Mouse (Mus musculus) heart, postnatal 0 days (tissue): ENCODE measurements around the gene Map3k5. TPM values are rescaled to one million over a fixed set of nuclear protein-coding genes. Genes with fewer than 3 reads are reported as not detected.

ENCODE experiments used
- ATAC-seq: fragments of 200-750 bp; cut with Nextera tagmentation; 2 replicates; pipeline ENCODE4 v1.8.0; 2017; ENCODE audit warnings: low read depth, moderate number of reproducible peaks, moderate library complexity; ENCODE audit not compliant: insufficient read depth
- DNase-seq: peaks from one replicate; pipeline ENCODE4 v3.0.0-alpha.2; 2016; ENCODE audit warnings: low spot score
- H3K27ac ChIP-seq: fragments of 300-500 bp; sonication (generic); 2 replicates; pipeline ENCODE4 v1.5.1; 2014; ENCODE audit warnings: low read depth, mild to moderate bottlenecking
- H3K27me3 ChIP-seq: fragments of 300-500 bp; sonication (generic); 2 replicates; pipeline ENCODE4 v1.6.1; 2014; ENCODE audit warnings: low read length, mixed read lengths; ENCODE audit not compliant: control insufficient read depth, insufficient read depth
- H3K36me3 ChIP-seq: fragments of 300-500 bp; sonication (generic); replicated peaks from 2 replicates; pipeline ENCODE4 v1.6.1; 2014; ENCODE audit warnings: low read length, mixed read lengths; ENCODE audit not compliant: control insufficient read depth, insufficient read depth
- H3K4me1 ChIP-seq: fragments of 300-500 bp; sonication (generic); 2 replicates; pipeline ENCODE4 v1.6.1; 2014; ENCODE audit warnings: antibody characterized with exemption; ENCODE audit not compliant: control insufficient read depth, insufficient read depth
- H3K4me2 ChIP-seq: fragments of 300-500 bp; sonication (generic); 2 replicates; pipeline ENCODE4 v1.6.1; 2014; ENCODE audit warnings: low read depth, mild to moderate bottlenecking, low read length, moderate library complexity
- H3K4me3 ChIP-seq: fragments of 300-500 bp; sonication (generic); 2 replicates; pipeline ENCODE4 v1.5.1; 2014; ENCODE audit warnings: low read depth, low read length
- H3K9ac ChIP-seq: fragments of 300-500 bp; sonication (generic); replicated peaks from 2 replicates; pipeline ENCODE4 v1.6.1; 2014; ENCODE audit warnings: low read depth, low read length, mixed read lengths
- H3K9me3 ChIP-seq: fragments of 300-500 bp; sonication (generic); replicated peaks from 2 replicates; pipeline ENCODE4 v1.6.1; 2016; ENCODE audit warnings: low read length; ENCODE audit not compliant: control insufficient read depth
- CTCF ChIP-seq: IDR thresholded peaks from 2 replicates; pipeline ENCODE4 v1.5.1; 2016; ENCODE audit warnings: antibody characterized with exemption, control low read depth, low read depth
- EP300 ChIP-seq: IDR thresholded peaks from 2 replicates; pipeline ENCODE4 v1.6.1; 2016; ENCODE audit warnings: antibody characterized with exemption, low read depth
- WGBS: fragments of 180-500 bp; shearing (Covaris S2); extraction: QIAGEN DNeasy Blood & Tissue Kit; methylation state at CpG from one replicate; pipeline ENCODE4 v1.1.7; 2014; 5-methylcytosine and 5-hydroxymethylcytosine counted together
- polyA plus RNA-seq: library from polyadenylated mRNA; unstranded; fragments of >200 nt; fragmentation: Nextera tagmentation; extraction: Ambion mirVana; gene quantifications from 2 replicates; pipeline ENCODE4 v1.2.1, GENCODE M21; 2015
- total RNA-seq: library from RNA; depleted of rRNA; stranded (reverse); fragments of >200 nt; gene quantifications from 2 replicates; pipeline ENCODE4 v1.2.3, GENCODE M21; 2014; ENCODE audit warnings: low replicate concordance

Map3k5 gene
- total and polyA plus RNA-seq, 2 experiments from 2014 or later = 2.5 to 10.8 TPM

- no peak for ATAC-seq
- H3K4me3 ChIP-seq = no peak overlapping the region
- no peak for DNase-seq
- TF ChIP-seq EP300 (no peak), CTCF (no peak)
- 0 out of 2 replicates have a peak, but pooled peaks cover 9% of the 10 kb centered on the region for H3K36me3 ChIP-seq
- no peak overlapping the region for H3K27ac ChIP-seq
- no peaks in the 10 kb centered on the region for H3K9me3 ChIP-seq
- H3K4me2 ChIP-seq = no peak overlapping the region
- no peak overlapping the region for H3K9ac ChIP-seq
- H3K4me1 ChIP-seq = no peaks in the 10 kb centered on the region
- WGBS = 64% methylated on average over 2 of the region's 2 CpGs
- H3K27me3 ChIP-seq = no peaks in the 10 kb centered on the region
Measured at GRCm38 (mm10) chr10:20087841-20088240, 153.6 kb downstream of the Map3k5 start.

GRCm38 (mm10) chr10:20089026-20089425, 154.8 kb downstream of the Map3k5 start:
- no peak for ATAC-seq
- DNase-seq = no peak
- no peak overlapping the region for H3K4me2 ChIP-seq
- 0 out of 2 replicates have a peak, but pooled peaks cover 6% of the 10 kb centered on the region for H3K36me3 ChIP-seq
- no peaks in the 10 kb centered on the region for H3K4me1 ChIP-seq
- no peak overlapping the region for H3K27ac ChIP-seq
- H3K9ac ChIP-seq = no peak overlapping the region
- H3K27me3 ChIP-seq = no peaks in the 10 kb centered on the region
- H3K9me3 ChIP-seq = no peaks in the 10 kb centered on the region
- H3K4me3 ChIP-seq = no peak overlapping the region
- TF ChIP-seq CTCF (no peak), EP300 (no peak)
- WGBS = 66% methylated on average over 3 of the region's 3 CpGs

GRCm38 (mm10) chr10:20090171-20090570, 155.9 kb downstream of the Map3k5 start:
- DNase-seq (no peak), ATAC-seq (no peak)
- Histone ChIP-seq H3K9me3 (no peaks in the 10 kb centered on the region), H3K27ac (no peak overlapping the region), H3K4me1 (no peaks in the 10 kb centered on the region), H3K4me3 (no peak overlapping the region), H3K27me3 (no peaks in the 10 kb centered on the region), H3K4me2 (no peak overlapping the region), H3K36me3 (no peaks in the 10 kb centered on the region), H3K9ac (no peak overlapping the region)
- no peak for TF ChIP-seq CTCF
- TF ChIP-seq EP300 = no peak
- 87% methylated on average over 11 of the region's 11 CpGs for WGBS

GRCm38 (mm10) chr10:20091416-20091815, 157.1 kb downstream of the Map3k5 start:
- Histone ChIP-seq H3K9ac (no peak overlapping the region), H3K4me1 (no peaks in the 10 kb centered on the region), H3K4me2 (no peak overlapping the region), H3K36me3 (no peaks in the 10 kb centered on the region), H3K9me3 (no peaks in the 10 kb centered on the region), H3K27ac (no peak overlapping the region), H3K4me3 (no peak overlapping the region), H3K27me3 (no peaks in the 10 kb centered on the region)
- TF ChIP-seq EP300 (no peak), CTCF (no peak)
- ATAC-seq (no peak), DNase-seq (no peak)
- 87% methylated on average over 2 of the region's 2 CpGs for WGBS

- DNase-seq (no peak), ATAC-seq (no peak)
- no peak overlapping the region for H3K4me2 ChIP-seq
- H3K4me3 ChIP-seq = no peak overlapping the region
- no peaks in the 10 kb centered on the region for H3K27me3 ChIP-seq
- H3K27ac ChIP-seq = no peak overlapping the region
- 75% methylated on average over 3 of the region's 3 CpGs for WGBS
- H3K9ac ChIP-seq = no peak overlapping the region
- no peaks in the 10 kb centered on the region for H3K4me1 ChIP-seq
- H3K9me3 ChIP-seq = no peaks in the 10 kb centered on the region
- H3K36me3 ChIP-seq = no peaks in the 10 kb centered on the region
- TF ChIP-seq EP300 (no peak), CTCF (no peak)
Measured at GRCm38 (mm10) chr10:20092371-20092770, 158.1 kb downstream of the Map3k5 start.

GRCm38 (mm10) chr10:20101456-20101855, 167.2 kb downstream of the Map3k5 start:
- no peak for DNase-seq
- H3K9ac ChIP-seq = no peak overlapping the region
- TF ChIP-seq CTCF = no peak
- no peak for TF ChIP-seq EP300
- WGBS = 93% methylated on average over 6 of the region's 6 CpGs
- ATAC-seq = no peak
- H3K27me3 ChIP-seq = no peaks in the 10 kb centered on the region
- H3K4me3 ChIP-seq = no peak overlapping the region
- peaks cover 16% of the 10 kb centered on the region for H3K4me1 ChIP-seq
- no peaks in the 10 kb centered on the region for H3K9me3 ChIP-seq
- no peak overlapping the region for H3K4me2 ChIP-seq
- no peak overlapping the region for H3K27ac ChIP-seq
- H3K36me3 ChIP-seq = peaks cover 13% of the 10 kb centered on the region; the same call in 1 of the 2 replicates
